Mouse (Mus musculus): ENCODE measurements around the gene Tbx21.

DNA sequence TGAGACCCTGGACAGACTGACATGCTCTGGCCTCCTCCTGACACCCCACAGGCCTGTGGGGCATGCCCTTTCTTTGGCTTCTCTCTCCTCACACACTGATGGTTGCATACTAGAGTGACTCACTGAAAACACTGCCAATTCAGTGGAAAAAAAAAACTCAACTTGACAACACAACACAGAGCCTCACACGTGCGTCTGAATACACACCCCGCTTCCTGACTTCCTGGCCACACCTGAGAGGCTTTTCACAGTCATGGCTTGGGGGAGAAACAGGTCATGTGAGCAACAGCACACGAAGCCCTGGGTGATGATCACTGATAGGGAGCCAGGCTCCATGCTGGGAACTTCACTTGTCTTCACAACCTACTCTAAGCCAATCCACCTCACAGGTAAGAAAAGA lies 25.7 kb upstream of the Tbx21 start:
- no peak for TF ChIP-seq HCFC1 (IDR thresholded peaks at IDR 0.05; ENCODE audit: borderline replicate concordance, insufficient read depth, low read length)
- TF ChIP-seq ZC3H11A (IDR thresholded peaks at IDR 0.05; ENCODE audit: borderline replicate concordance, low read depth, low read length) = no peak
- TF ChIP-seq CHD2 (IDR thresholded peaks at IDR 0.05; ENCODE audit: low read depth, low read length) = no peak
- TF ChIP-seq MAFK (IDR thresholded peaks at IDR 0.05; ENCODE audit: insufficient read depth, low read depth, low read length) = no peak
- no peak for TF ChIP-seq ZNF384 (IDR thresholded peaks at IDR 0.05; ENCODE audit: low read depth, low read length)
